Mouse (Mus musculus): ENCODE results near the gene Pih1d1. TPM values are rescaled to one million over a fixed set of nuclear protein-coding genes. Genes with fewer than 3 reads are reported as not detected.

Gene Pih1d1
- polyA plus RNA-seq, 1 experiment from 2014 or later, result 80.3 TPM

GRCm38 (mm10) chr7:45198961-45199360 lies 44.9 kb downstream of the Pih1d1 start:
- no peak for ATAC-seq (ENCODE audit: insufficient read depth, low FRiP score, low read depth)
- Histone ChIP-seq H3K4me3 (replicated peaks) (no peak overlapping the region), H3K9me3 (no peaks in the 10 kb centered on the region), H3K27me3 (replicated peaks) (no peaks in the 10 kb centered on the region), H3K36me3 (no peaks in the 10 kb centered on the region), H3K9ac (no peak overlapping the region), H3K4me1 (no peaks in the 10 kb centered on the region), H3K27ac (no peak overlapping the region), H3K4me2 (no peak overlapping the region)
- WGBS, result 75% methylated on average over 11 of the region's 11 CpGs

GRCm38 (mm10) chr7:45202654-45203053 lies 48.6 kb downstream of the Pih1d1 start:
- peak overlapping the region; percentile 33 for H3K27ac ChIP-seq
- 39% methylated on average over 10 of the region's 10 CpGs for WGBS
- ATAC-seq (ENCODE audit: insufficient read depth, low FRiP score, low read depth), result no peak

GRCm38 (mm10) chr7:45204380-45205143 lies 50.5 kb downstream of the Pih1d1 start, which contains the start of gene Ccdc155:
Gene Ccdc155 (minus strand): TSS chr7:45204892.
- Histone ChIP-seq H3K27me3 (replicated peaks) (no peaks in the 10 kb centered on the region), H3K36me3 (no peaks in the 10 kb centered on the region), H3K9me3 (no peaks in the 10 kb centered on the region), H3K4me3 (replicated peaks) (peak within 1 kb of the TSS; percentile 48), H3K4me2 (peak within 1 kb of the TSS; percentile 63), H3K4me1 (no peaks in the 10 kb centered on the region; the same call in 1 of the 2 replicates), H3K9ac (no peak within 1 kb of the TSS), H3K27ac (no peak within 1 kb of the TSS; the same call in 1 of the 2 replicates)
- WGBS, result 8% methylated on average over 43 of the region's 44 CpGs
- ATAC-seq (ENCODE audit: insufficient read depth, low FRiP score, low read depth), result peak; percentile 88

More at GRCm38 (mm10) chr7:45202654-45203053, 48.6 kb downstream of the Pih1d1 start:
- Histone ChIP-seq H3K36me3 (no peaks in the 10 kb centered on the region), H3K4me3 (replicated peaks) (no peak overlapping the region), H3K9ac (no peak overlapping the region), H3K4me1 (no peaks in the 10 kb centered on the region; the same call in 1 of the 2 replicates), H3K27me3 (replicated peaks) (no peaks in the 10 kb centered on the region), H3K4me2 (no peak overlapping the region), H3K9me3 (no peaks in the 10 kb centered on the region)

GRCm38 (mm10) chr7:45208260-45208659 lies 54.2 kb downstream of the Pih1d1 start:
- Histone ChIP-seq H3K27ac (no peak overlapping the region), H3K4me3 (replicated peaks) (no peak overlapping the region), H3K36me3 (no peaks in the 10 kb centered on the region), H3K4me1 (peaks cover 8% of the 10 kb centered on the region), H3K4me2 (no peak overlapping the region), H3K9me3 (no peaks in the 10 kb centered on the region), H3K27me3 (replicated peaks) (peaks cover 24% of the 10 kb centered on the region), H3K9ac (no peak overlapping the region)
- 74% methylated on average over 6 of the region's 6 CpGs for WGBS
- ATAC-seq (ENCODE audit: insufficient read depth, low FRiP score, low read depth), result no peak

MicroRNAs within 50 kb of the gene (microRNA counts, 519-probe panel; counts per million panel counts)
- microRNA mmu-miR-150, result 2,576 counts per million, percentile 61 among the panel's probes with 10 or more counts

Small RNA genes lying within 50 kb of the gene (microRNA-seq; reads per million reads assigned to microRNA genes)
- gene Mir150, result 20.5 reads per million, percentile 32 among the genes with 10 or more reads in this experiment
- 9.5 reads per million, percentile 24 among the genes with 10 or more reads in this experiment for gene Mir5121
- gene Mir7055, result not detected

Other genes starting within 250 kb of the Pih1d1 start
- 61.5 and 61.6 TPM in 2 replicates for gene Ap2a1, start 224.8 kb upstream of the Pih1d1 start, polyA plus RNA-seq (2015; fragmentation: Nextera tagmentation; extraction: Ambion mirVana)
- 0.09 and 0.14 TPM in 2 replicates for gene Tsks, start 211.1 kb upstream of the Pih1d1 start, polyA plus RNA-seq (2015; fragmentation: Nextera tagmentation; extraction: Ambion mirVana)
- gene Cpt1c, start 179.5 kb upstream of the Pih1d1 start, polyA plus RNA-seq (2015; fragmentation: Nextera tagmentation; extraction: Ambion mirVana), result 19.3 and 19.4 TPM in 2 replicates
- 396 and 430 TPM in 2 replicates for gene Prmt1, start 167.7 kb upstream of the Pih1d1 start, polyA plus RNA-seq (2015; fragmentation: Nextera tagmentation; extraction: Ambion mirVana)
- 89.5 and 94.4 TPM in 2 replicates for gene Irf3, start 156.7 kb upstream of the Pih1d1 start, polyA plus RNA-seq (2015; fragmentation: Nextera tagmentation; extraction: Ambion mirVana)
- 47.3 and 47.7 TPM in 2 replicates for gene Bcl2l12, start 155.6 kb upstream of the Pih1d1 start, polyA plus RNA-seq (2015; fragmentation: Nextera tagmentation; extraction: Ambion mirVana)
- 32.4 and 39.3 TPM in 2 replicates for gene Scaf1, start 137.9 kb upstream of the Pih1d1 start, polyA plus RNA-seq (2015; fragmentation: Nextera tagmentation; extraction: Ambion mirVana)
- 58.0 and 59.8 TPM in 2 replicates for gene Rras, start 136.3 kb upstream of the Pih1d1 start, polyA plus RNA-seq (2015; fragmentation: Nextera tagmentation; extraction: Ambion mirVana)
- gene Prr12, start 101.4 kb upstream of the Pih1d1 start, polyA plus RNA-seq (2015; fragmentation: Nextera tagmentation; extraction: Ambion mirVana), result 9.1 and 9.6 TPM in 2 replicates
- 52.8 and 55.5 TPM in 2 replicates for gene Nosip, start 91.9 kb upstream of the Pih1d1 start, polyA plus RNA-seq (2015; fragmentation: Nextera tagmentation; extraction: Ambion mirVana)
- 20.5 and 24.7 TPM in 2 replicates for gene Prrg2, start 91.6 kb upstream of the Pih1d1 start, polyA plus RNA-seq (2015; fragmentation: Nextera tagmentation; extraction: Ambion mirVana)
- gene Rcn3, start 62.1 kb upstream of the Pih1d1 start, polyA plus RNA-seq (2015; fragmentation: Nextera tagmentation; extraction: Ambion mirVana), result 320 and 325 TPM in 2 replicates
- 92.1 and 94.1 TPM in 2 replicates for gene Fcgrt, start 50.5 kb upstream of the Pih1d1 start, polyA plus RNA-seq (2015; fragmentation: Nextera tagmentation; extraction: Ambion mirVana)
- 1,420 and 1,462 TPM in 2 replicates for gene Rps11, start 29.9 kb upstream of the Pih1d1 start, polyA plus RNA-seq (2015; fragmentation: Nextera tagmentation; extraction: Ambion mirVana)
- 1,296 and 1,308 TPM in 2 replicates for gene Rpl13a, start 25.5 kb upstream of the Pih1d1 start, polyA plus RNA-seq (2015; fragmentation: Nextera tagmentation; extraction: Ambion mirVana)
- 0.42 TPM in 1 of 2 replicates, not detected in the other for gene Gm45713, start 18.1 kb upstream of the Pih1d1 start, polyA plus RNA-seq (2015; fragmentation: Nextera tagmentation; extraction: Ambion mirVana)
- gene Flt3l, start 17.9 kb upstream of the Pih1d1 start, polyA plus RNA-seq (2015; fragmentation: Nextera tagmentation; extraction: Ambion mirVana), result 2.2 and 2.5 TPM in 2 replicates
- 49.3 and 58.7 TPM in 2 replicates for gene Aldh16a1, start 281 bp downstream of the Pih1d1 start, polyA plus RNA-seq (2015; fragmentation: Nextera tagmentation; extraction: Ambion mirVana)
- gene Slc17a7, start 9.6 kb downstream of the Pih1d1 start, polyA plus RNA-seq (2015; fragmentation: Nextera tagmentation; extraction: Ambion mirVana), result 0.13 TPM in 1 of 2 replicates, not detected in the other
- gene Gfy, start 25.3 kb downstream of the Pih1d1 start, polyA plus RNA-seq (2015; fragmentation: Nextera tagmentation; extraction: Ambion mirVana), result not detected in 2 replicates
- gene Pth2, start 26.7 kb downstream of the Pih1d1 start, polyA plus RNA-seq (2015; fragmentation: Nextera tagmentation; extraction: Ambion mirVana), result not detected in 2 replicates
- gene Ccdc155, start 50.6 kb downstream of the Pih1d1 start, polyA plus RNA-seq (2015; fragmentation: Nextera tagmentation; extraction: Ambion mirVana), result 0.55 and 0.64 TPM in 2 replicates
- 1.1 and 1.4 TPM in 2 replicates for gene Dkkl1, start 57.8 kb downstream of the Pih1d1 start, polyA plus RNA-seq (2015; fragmentation: Nextera tagmentation; extraction: Ambion mirVana)
- gene Tead2, start 61.5 kb downstream of the Pih1d1 start, polyA plus RNA-seq (2015; fragmentation: Nextera tagmentation; extraction: Ambion mirVana), result 123 and 141 TPM in 2 replicates
- gene Cd37, start 84.8 kb downstream of the Pih1d1 start, polyA plus RNA-seq (2015; fragmentation: Nextera tagmentation; extraction: Ambion mirVana), result 4.2 and 7.1 TPM in 2 replicates
- gene Slc6a16, start 86.8 kb downstream of the Pih1d1 start, polyA plus RNA-seq (2015; fragmentation: Nextera tagmentation; extraction: Ambion mirVana), result not detected in 2 replicates
- not detected in 2 replicates for gene Slc6a21, start 123.2 kb downstream of the Pih1d1 start, polyA plus RNA-seq (2015; fragmentation: Nextera tagmentation; extraction: Ambion mirVana)
- 23.9 and 26.9 TPM in 2 replicates for gene Trpm4, start 179.5 kb downstream of the Pih1d1 start, polyA plus RNA-seq (2015; fragmentation: Nextera tagmentation; extraction: Ambion mirVana)
- gene Hrc, start 181.0 kb downstream of the Pih1d1 start, polyA plus RNA-seq (2015; fragmentation: Nextera tagmentation; extraction: Ambion mirVana), result 1.4 and 1.5 TPM in 2 replicates
- 4.8 and 5.6 TPM in 2 replicates for gene Ppfia3, start 212.7 kb downstream of the Pih1d1 start, polyA plus RNA-seq (2015; fragmentation: Nextera tagmentation; extraction: Ambion mirVana)
- 3.5 and 4.0 TPM in 2 replicates for gene Lin7b, start 216.3 kb downstream of the Pih1d1 start, polyA plus RNA-seq (2015; fragmentation: Nextera tagmentation; extraction: Ambion mirVana)
- 225 and 247 TPM in 2 replicates for gene Snrnp70, start 241.4 kb downstream of the Pih1d1 start, polyA plus RNA-seq (2015; fragmentation: Nextera tagmentation; extraction: Ambion mirVana)

All from stomach, embryonic 15.5 days (tissue).